Mouse (Mus musculus) heart, embryonic 10.5 days (tissue): ENCODE measurements around the gene Galnt6. TPM values are rescaled to one million over a fixed set of nuclear protein-coding genes. Genes with fewer than 3 reads are reported as not detected.

Experiments
- DNase-seq: peaks from one replicate; pipeline ENCODE4 v3.0.0-alpha.2; 2017; ENCODE audit warnings: low spot score
- H3K27ac ChIP-seq: fragments of 300-500 bp; sonication (generic); 2 replicates; pipeline ENCODE4 v1.5.1; 2016; ENCODE audit warnings: mild to moderate bottlenecking
- H3K27me3 ChIP-seq: fragments of 300-500 bp; sonication (generic); 2 replicates; pipeline ENCODE4 v1.6.1; 2016; ENCODE audit warnings: mild to moderate bottlenecking; ENCODE audit not compliant: poor library complexity, insufficient read depth, severe bottlenecking
- H3K36me3 ChIP-seq: fragments of 300-500 bp; sonication (generic); 2 replicates; pipeline ENCODE4 v1.6.1; 2016; ENCODE audit warnings: mild to moderate bottlenecking, moderate library complexity
- H3K4me1 ChIP-seq: fragments of 300-500 bp; sonication (generic); 2 replicates; pipeline ENCODE4 v1.6.1; 2016; ENCODE audit warnings: mild to moderate bottlenecking
- H3K4me3 ChIP-seq: fragments of 300-500 bp; sonication (generic); 2 replicates; pipeline ENCODE4 v1.5.1; 2016; ENCODE audit warnings: mild to moderate bottlenecking, moderate library complexity
- H3K9me3 ChIP-seq: fragments of 300-500 bp; sonication (generic); 2 replicates; pipeline ENCODE4 v1.6.1; 2016; ENCODE audit warnings: mild to moderate bottlenecking, moderate library complexity
- WGBS: fragments of 180-500 bp; shearing (Covaris S2); methylation state at CpG from one replicate; pipeline ENCODE4 v1.1.7; 2016; 5-methylcytosine and 5-hydroxymethylcytosine counted together
- polyA plus RNA-seq: library from polyadenylated mRNA; unstranded; fragments of >200 nt; fragmentation: Nextera tagmentation; extraction: Ambion mirVana; gene quantifications from 2 replicates; pipeline ENCODE4 v1.2.1, GENCODE M21; 2016

Galnt6 gene
- polyA plus RNA-seq, 1 experiment from 2014 or later: 0.18 TPM

GRCm38 (mm10) chr15:100673585-100674391 is 55.4 kb downstream of the Galnt6 start:
- H3K9me3 ChIP-seq: no peaks in the 10 kb centered on the region
- peaks cover 29% of the 10 kb centered on the region for H3K4me1 ChIP-seq
- WGBS: 23% methylated on average over 12 of the region's 12 CpGs
- peak overlapping the region; percentile 13; the same call in 1 of the 2 replicates for H3K4me3 ChIP-seq
- H3K36me3 ChIP-seq: no peaks in the 10 kb centered on the region
- peak overlapping the region; percentile 68 for H3K27ac ChIP-seq
- no peak for DNase-seq
- H3K27me3 ChIP-seq: 0 out of 2 replicates have a peak, but pooled peaks cover 5% of the 10 kb centered on the region

DNA sequence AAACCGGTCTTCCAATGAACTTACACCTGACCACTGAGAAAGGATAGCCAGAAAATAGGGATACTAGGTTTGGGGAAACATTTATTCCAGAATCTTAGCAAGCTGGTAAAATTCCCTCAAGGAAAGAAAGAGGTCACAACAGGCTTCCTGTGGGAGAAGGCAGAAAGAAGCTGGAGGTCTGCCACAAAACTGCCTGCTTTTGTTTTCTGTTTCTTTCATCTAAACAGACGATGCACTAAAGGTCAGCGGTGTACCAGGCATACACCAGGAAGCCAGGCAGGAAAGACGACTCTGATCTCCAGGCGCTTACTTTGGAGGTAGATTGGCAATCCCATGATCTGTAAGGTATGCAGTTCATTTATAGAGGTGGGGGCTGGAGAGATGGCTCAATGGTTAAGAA is 58.3 kb downstream of the Galnt6 start:
- no peak for DNase-seq
- H3K27me3 ChIP-seq: 0 out of 2 replicates have a peak, but pooled peaks cover 5% of the 10 kb centered on the region
- 71% methylated on average over 5 of the region's 5 CpGs for WGBS
- H3K27ac ChIP-seq: no peak overlapping the region
- H3K36me3 ChIP-seq: no peaks in the 10 kb centered on the region
- peaks cover 53% of the 10 kb centered on the region for H3K4me1 ChIP-seq
- H3K4me3 ChIP-seq: no peak overlapping the region
- no peaks in the 10 kb centered on the region for H3K9me3 ChIP-seq

DNA sequence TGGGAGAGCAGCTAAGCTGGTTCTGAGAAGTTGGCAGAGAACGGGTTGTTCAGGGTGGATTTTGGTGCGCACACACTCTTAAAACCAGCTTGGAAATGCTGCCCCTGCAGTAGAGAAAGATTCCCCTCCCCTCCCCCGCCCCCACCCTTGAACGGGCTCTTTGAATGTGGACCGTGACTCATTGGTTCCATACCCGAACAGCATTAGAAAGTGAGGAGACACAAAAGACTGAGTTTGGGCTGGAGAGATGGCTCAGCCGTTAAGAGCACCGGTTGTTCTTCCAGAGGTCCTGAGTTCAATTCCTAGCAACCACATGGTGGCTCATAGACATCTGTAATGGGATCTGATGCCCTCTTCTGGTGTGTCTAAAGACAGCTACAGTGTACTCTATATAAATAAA is 59.2 kb downstream of the Galnt6 start:
- 0 out of 2 replicates have a peak, but pooled peaks cover 5% of the 10 kb centered on the region for H3K27me3 ChIP-seq
- no peak overlapping the region for H3K4me3 ChIP-seq
- WGBS: 82% methylated on average over 8 of the region's 8 CpGs
- H3K4me1 ChIP-seq: peaks cover 54% of the 10 kb centered on the region
- no peaks in the 10 kb centered on the region for H3K36me3 ChIP-seq
- no peak overlapping the region for H3K27ac ChIP-seq
- no peaks in the 10 kb centered on the region for H3K9me3 ChIP-seq
- DNase-seq: no peak

DNA sequence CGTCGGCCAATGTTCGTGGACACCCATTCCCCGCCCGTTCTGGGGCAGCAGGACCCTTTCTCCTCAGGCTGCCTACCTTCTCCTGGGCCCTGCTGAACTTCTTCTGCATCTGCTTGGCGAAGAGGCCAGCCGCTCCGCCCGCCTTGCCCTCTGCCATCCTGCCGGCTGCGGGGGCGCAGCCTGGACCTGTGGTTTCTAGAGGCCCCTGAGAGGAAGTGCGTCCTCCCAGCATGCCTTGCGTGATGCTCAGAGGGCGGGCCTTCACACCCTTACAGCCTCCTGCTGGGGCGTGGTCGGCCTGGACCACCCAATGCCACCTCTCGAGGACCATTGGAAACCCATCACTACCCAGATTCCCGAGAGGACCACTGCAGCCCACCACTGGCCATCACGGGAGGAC is 59.8 kb downstream of the Galnt6 start, which contains the start of gene Bin2:
TSS of gene Bin2 (minus strand) at position 217 of the 400 bp plus-strand sequence.
- H3K4me1 ChIP-seq: peaks cover 51% of the 10 kb centered on the region
- 85% methylated on average over 20 of the region's 20 CpGs for WGBS
- no peak within 1 kb of the TSS for H3K4me3 ChIP-seq
- DNase-seq: no peak
- no peaks in the 10 kb centered on the region for H3K36me3 ChIP-seq
- H3K9me3 ChIP-seq: no peaks in the 10 kb centered on the region
- 0 out of 2 replicates have a peak, but pooled peaks cover 5% of the 10 kb centered on the region for H3K27me3 ChIP-seq
- H3K27ac ChIP-seq: no peak within 1 kb of the TSS

GRCm38 (mm10) chr15:100667871-100668545 is 61.2 kb downstream of the Galnt6 start:
- DNase-seq: no peak
- peaks cover 38% of the 10 kb centered on the region for H3K4me1 ChIP-seq
- H3K27ac ChIP-seq: 0 out of 2 replicates have a peak overlapping the region, but pooled peaks have one; percentile 84
- H3K27me3 ChIP-seq: 0 out of 2 replicates have a peak, but pooled peaks cover 5% of the 10 kb centered on the region
- H3K36me3 ChIP-seq: no peaks in the 10 kb centered on the region
- H3K9me3 ChIP-seq: no peaks in the 10 kb centered on the region
- no peak overlapping the region for H3K4me3 ChIP-seq
- 64% methylated on average over 5 of the region's 5 CpGs for WGBS

DNA sequence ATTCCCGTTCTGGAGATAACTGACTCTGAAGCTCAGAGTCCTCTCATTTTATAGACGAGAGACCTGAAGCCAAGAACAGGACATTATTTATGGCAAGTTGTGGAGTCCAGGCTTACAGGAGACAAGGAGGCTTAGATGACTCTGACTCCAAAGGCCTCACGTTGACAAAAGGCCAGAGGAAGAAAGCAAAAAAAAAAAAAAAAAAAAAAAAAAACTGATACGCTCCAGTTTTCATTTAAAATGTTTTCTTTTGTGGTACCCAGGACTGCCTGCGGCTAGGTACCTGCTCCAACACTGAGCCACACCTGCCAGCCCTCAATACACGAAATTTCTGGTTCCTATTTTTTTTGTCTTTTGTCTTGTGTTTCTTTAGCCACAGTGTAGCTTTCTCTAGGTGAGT is 61.8 kb downstream of the Galnt6 start:
- H3K4me3 ChIP-seq: no peak overlapping the region
- WGBS: 48% methylated on average over 6 of the region's 6 CpGs
- H3K27me3 ChIP-seq: 0 out of 2 replicates have a peak, but pooled peaks cover 5% of the 10 kb centered on the region
- no peaks in the 10 kb centered on the region for H3K9me3 ChIP-seq
- H3K4me1 ChIP-seq: peaks cover 38% of the 10 kb centered on the region
- DNase-seq: no peak
- peak overlapping the region; percentile 84; the same call in 1 of the 2 replicates for H3K27ac ChIP-seq
- H3K36me3 ChIP-seq: no peaks in the 10 kb centered on the region

DNA sequence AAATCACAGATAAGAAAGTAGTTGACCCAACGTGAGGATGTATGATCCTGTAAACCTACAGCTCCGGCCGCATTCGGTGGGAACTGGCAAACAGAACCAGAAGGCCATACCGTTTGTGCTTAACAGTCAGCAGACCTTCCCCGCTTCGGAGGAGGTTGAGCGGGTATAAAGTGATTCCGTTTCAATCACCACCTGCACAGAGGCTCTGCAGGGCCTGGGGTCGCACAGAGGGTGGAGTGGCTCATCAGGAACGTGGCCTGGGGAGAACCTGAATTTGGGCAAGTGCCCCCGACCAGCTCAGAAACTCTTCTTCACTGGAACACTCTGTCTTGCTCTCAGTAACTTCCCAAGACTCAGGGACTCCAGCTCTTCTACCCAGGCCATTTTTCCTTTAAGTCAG is 62.3 kb downstream of the Galnt6 start:
- H3K27me3 ChIP-seq: 0 out of 2 replicates have a peak, but pooled peaks cover 5% of the 10 kb centered on the region
- no peaks in the 10 kb centered on the region for H3K36me3 ChIP-seq
- no peak overlapping the region for H3K4me3 ChIP-seq
- H3K4me1 ChIP-seq: peaks cover 38% of the 10 kb centered on the region
- 8% methylated on average over 12 of the region's 12 CpGs for WGBS
- peak overlapping the region; percentile 84 for H3K27ac ChIP-seq
- H3K9me3 ChIP-seq: no peaks in the 10 kb centered on the region
- no peak for DNase-seq

GRCm38 (mm10) chr15:100666219-100666696 is 62.9 kb downstream of the Galnt6 start:
- 4% methylated on average over 7 of the region's 7 CpGs for WGBS
- H3K9me3 ChIP-seq: no peaks in the 10 kb centered on the region
- 0 out of 2 replicates have a peak overlapping the region, but pooled peaks have one; percentile 8 for H3K4me3 ChIP-seq
- H3K4me1 ChIP-seq: peaks cover 38% of the 10 kb centered on the region
- peak; percentile 81 for DNase-seq
- 0 out of 2 replicates have a peak, but pooled peaks cover 5% of the 10 kb centered on the region for H3K27me3 ChIP-seq
- peak overlapping the region; percentile 84 for H3K27ac ChIP-seq
- H3K36me3 ChIP-seq: no peaks in the 10 kb centered on the region

DNA sequence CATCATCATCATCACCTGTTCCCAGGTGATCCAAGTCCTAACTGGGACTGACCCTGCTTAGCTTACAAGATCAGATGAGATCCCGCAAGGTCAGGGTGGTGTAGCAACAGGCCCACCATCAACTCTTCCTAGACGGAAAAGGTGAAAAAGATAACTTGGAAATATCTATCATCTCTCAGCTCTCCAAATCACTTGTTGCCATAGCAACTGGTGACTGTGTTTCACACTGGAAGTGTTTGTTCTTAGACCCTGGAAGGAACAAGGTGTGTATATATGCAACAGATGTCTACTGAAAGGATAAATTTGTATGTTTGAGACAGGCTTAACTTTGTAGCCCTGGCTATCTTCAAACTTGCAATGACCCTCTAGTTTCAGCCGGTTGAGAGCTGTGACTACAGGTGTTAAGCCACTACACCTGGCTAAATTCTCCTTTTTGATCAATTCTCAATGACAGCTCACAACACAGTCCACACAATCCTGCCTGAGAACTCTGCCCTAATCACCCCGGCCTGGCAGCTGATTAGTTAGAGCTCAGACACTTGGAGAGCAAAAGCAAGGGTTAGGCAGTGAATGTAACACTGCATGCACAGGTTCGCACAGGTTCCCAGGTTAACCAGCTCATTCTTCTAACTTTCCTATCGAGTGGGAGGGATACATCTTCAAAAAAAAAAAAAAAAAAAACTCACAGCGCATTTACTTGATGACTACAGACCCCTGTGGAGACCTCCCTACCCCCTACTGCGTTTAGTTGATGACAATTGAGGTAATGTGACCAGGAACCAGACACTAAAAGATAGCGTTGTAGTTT is 63.6 kb downstream of the Galnt6 start:
- DNase-seq: no peak
- 27% methylated on average over 9 of the region's 9 CpGs for WGBS
- peak overlapping the region; percentile 84 for H3K27ac ChIP-seq
- H3K4me3 ChIP-seq: 0 out of 2 replicates have a peak overlapping the region, but pooled peaks have one; percentile 8
- H3K4me1 ChIP-seq: peaks cover 38% of the 10 kb centered on the region
- H3K27me3 ChIP-seq: 0 out of 2 replicates have a peak, but pooled peaks cover 5% of the 10 kb centered on the region
- H3K36me3 ChIP-seq: no peaks in the 10 kb centered on the region
- H3K9me3 ChIP-seq: no peaks in the 10 kb centered on the region

- no peak for DNase-seq
- Histone ChIP-seq H3K27me3 (0 out of 2 replicates have a peak, but pooled peaks cover 5% of the 10 kb centered on the region), H3K4me1 (peaks cover 38% of the 10 kb centered on the region), H3K4me3 (no peak overlapping the region), H3K9me3 (no peaks in the 10 kb centered on the region), H3K27ac (no peak overlapping the region), H3K36me3 (no peaks in the 10 kb centered on the region)
- WGBS: 73% methylated on average over 9 of the region's 9 CpGs
Observed at GRCm38 (mm10) chr15:100664813-100665274, 64.3 kb downstream of the Galnt6 start.

DNA sequence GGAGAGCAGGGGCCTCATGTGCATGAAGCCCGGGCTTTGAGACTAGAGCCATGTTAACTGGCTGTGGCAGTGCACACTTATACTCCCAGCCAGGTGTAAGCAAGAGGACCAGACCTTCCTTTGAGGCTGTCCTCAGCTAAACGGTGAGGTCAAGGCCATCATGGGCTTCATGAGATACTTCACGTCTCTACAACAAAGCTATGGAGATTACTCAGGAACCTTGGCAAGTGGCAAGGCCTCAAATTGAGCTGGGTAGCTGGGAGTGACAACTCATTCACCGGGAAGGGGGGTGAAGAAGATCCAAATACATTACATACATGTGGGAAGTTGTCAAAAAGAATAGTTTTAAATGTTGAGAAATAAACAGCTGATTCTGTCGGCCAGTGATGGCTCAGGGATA is 68.4 kb downstream of the Galnt6 start:
- Histone ChIP-seq H3K27ac (no peak overlapping the region), H3K36me3 (no peaks in the 10 kb centered on the region), H3K27me3 (no peaks in the 10 kb centered on the region), H3K9me3 (no peaks in the 10 kb centered on the region), H3K4me1 (peaks cover 24% of the 10 kb centered on the region; the same call in 1 of the 2 replicates), H3K4me3 (no peak overlapping the region)
- no peak for DNase-seq
- WGBS: 83% methylated on average over 5 of the region's 5 CpGs

- Histone ChIP-seq H3K9me3 (no peaks in the 10 kb centered on the region), H3K27ac (no peak overlapping the region; the same call in 1 of the 2 replicates), H3K36me3 (no peaks in the 10 kb centered on the region), H3K4me1 (peaks cover 21% of the 10 kb centered on the region; the same call in 1 of the 2 replicates), H3K27me3 (no peaks in the 10 kb centered on the region), H3K4me3 (no peak overlapping the region)
- whole genome bisulfite sequencing: 74% methylated on average over 9 of the region's 9 CpGs
- DNase-seq: no peak
Observed at GRCm38 (mm10) chr15:100660306-100660705, 68.9 kb downstream of the Galnt6 start.
